Mouse (Mus musculus) heart, postnatal 0 days (tissue): ENCODE results near the gene Fmnl1.

Source experiments
- CTCF ChIP-seq: IDR thresholded peaks from 2 replicates; pipeline ENCODE4 v1.5.1; 2016; ENCODE audit warnings: antibody characterized with exemption, control low read depth, low read depth
- EP300 ChIP-seq: IDR thresholded peaks from 2 replicates; pipeline ENCODE4 v1.6.1; 2016; ENCODE audit warnings: antibody characterized with exemption, low read depth

DNA sequence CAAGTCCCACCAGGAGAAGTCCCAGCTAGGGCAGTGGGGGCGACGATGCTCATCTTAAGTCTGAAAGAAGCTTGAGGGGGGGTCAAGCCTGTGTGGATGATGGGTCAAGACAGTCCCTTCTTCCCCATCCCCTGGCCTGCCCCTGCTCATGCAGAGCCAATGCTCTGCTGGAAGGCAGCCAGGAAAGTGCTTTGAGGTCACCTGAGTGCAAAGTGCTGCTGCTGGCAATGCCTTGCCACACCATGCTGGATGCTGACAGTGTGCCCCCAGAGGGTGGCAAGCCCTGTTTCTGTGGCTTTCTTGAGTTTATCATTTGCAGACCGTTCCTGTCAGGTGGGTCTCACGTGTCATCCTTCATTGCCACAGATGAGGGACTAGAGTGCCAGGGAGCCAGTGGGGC lies 49.1 kb downstream of the Fmnl1 start:
- TF ChIP-seq EP300 (no peak), CTCF (no peak)
